Mouse (Mus musculus) hindbrain, embryonic 12.5 days (tissue): ENCODE data around the gene 5730409E04Rik. TPM values are rescaled to one million over a fixed set of nuclear protein-coding genes. Genes with fewer than 3 reads are reported as not detected.

Experiments used
- ATAC-seq: fragments of 200-750 bp; cut with Nextera tagmentation; 2 replicates; pipeline ENCODE4 v1.8.0; 2017; ENCODE audit warnings: moderate TSS enrichment; ENCODE audit not compliant: low FRiP score
- H3K27ac ChIP-seq: fragments of 300-500 bp; sonication (generic); 2 replicates; pipeline ENCODE4 v1.5.1; 2016; ENCODE audit warnings: mild to moderate bottlenecking
- H3K27me3 ChIP-seq: fragments of 300-500 bp; sonication (generic); 2 replicates; pipeline ENCODE4 v1.6.1; 2016; ENCODE audit warnings: mild to moderate bottlenecking
- H3K36me3 ChIP-seq: fragments of 300-500 bp; sonication (generic); 2 replicates; pipeline ENCODE4 v1.6.1; 2016; ENCODE audit warnings: mild to moderate bottlenecking
- H3K4me1 ChIP-seq: fragments of 300-500 bp; sonication (generic); 2 replicates; pipeline ENCODE4 v1.6.1; 2016
- H3K4me2 ChIP-seq: fragments of 300-500 bp; sonication (generic); replicated peaks from 2 replicates; pipeline ENCODE4 v1.6.1; 2016; ENCODE audit warnings: mild to moderate bottlenecking
- H3K4me3 ChIP-seq: fragments of 300-500 bp; sonication (generic); 2 replicates; pipeline ENCODE4 v1.5.1; 2016; ENCODE audit warnings: mild to moderate bottlenecking
- H3K9ac ChIP-seq: fragments of 300-500 bp; sonication (generic); 2 replicates; pipeline ENCODE4 v1.6.1; 2016; ENCODE audit warnings: mild to moderate bottlenecking, moderate library complexity
- H3K9me3 ChIP-seq: fragments of 300-500 bp; sonication (generic); replicated peaks from 2 replicates; pipeline ENCODE4 v1.6.1; 2016; ENCODE audit warnings: mild to moderate bottlenecking
- WGBS: fragments of 180-500 bp; shearing (Covaris S2); methylation state at CpG from one replicate; pipeline ENCODE4 v1.1.7; 2016; 5-methylcytosine and 5-hydroxymethylcytosine counted together
- microRNA-seq: library from miRNA; unstranded; fragments of <30 nt; microRNA quantifications from one replicate; pipeline ENCODE4, GENCODE M21; 2017
- polyA plus RNA-seq: library from polyadenylated mRNA; unstranded; fragments of >200 nt; fragmentation: Nextera tagmentation; extraction: Ambion mirVana; gene quantifications from 2 replicates; pipeline ENCODE4 v1.2.1, GENCODE M21; 2016

Gene 5730409E04Rik
- polyA plus RNA-seq, 1 experiment from 2014 or later, result 3.1 TPM

- no peak for ATAC-seq
- no peaks in the 10 kb centered on the region for H3K9me3 ChIP-seq
- no peak overlapping the region for H3K4me3 ChIP-seq
- peaks cover 17% of the 10 kb centered on the region for H3K27me3 ChIP-seq
- H3K4me2 ChIP-seq, result no peak overlapping the region
- no peak overlapping the region for H3K27ac ChIP-seq
- no peaks in the 10 kb centered on the region for H3K4me1 ChIP-seq
- no peaks in the 10 kb centered on the region for H3K36me3 ChIP-seq
- WGBS, result 52% methylated on average over 9 of the region's 9 CpGs
- H3K9ac ChIP-seq, result no peak overlapping the region
Observed at GRCm38 (mm10) chr4:126641901-126642300, 32.3 kb downstream of the 5730409E04Rik start.

GRCm38 (mm10) chr4:126643815-126644214 is 34.2 kb downstream of the 5730409E04Rik start:
- no peak overlapping the region for H3K4me2 ChIP-seq
- no peaks in the 10 kb centered on the region for H3K4me1 ChIP-seq
- H3K27ac ChIP-seq, result no peak overlapping the region
- no peak for ATAC-seq
- H3K4me3 ChIP-seq, result no peak overlapping the region
- no peaks in the 10 kb centered on the region for H3K9me3 ChIP-seq
- peaks cover 9% of the 10 kb centered on the region for H3K27me3 ChIP-seq
- WGBS, result 84% methylated on average over 4 of the region's 4 CpGs
- no peaks in the 10 kb centered on the region for H3K36me3 ChIP-seq
- no peak overlapping the region for H3K9ac ChIP-seq

DNA sequence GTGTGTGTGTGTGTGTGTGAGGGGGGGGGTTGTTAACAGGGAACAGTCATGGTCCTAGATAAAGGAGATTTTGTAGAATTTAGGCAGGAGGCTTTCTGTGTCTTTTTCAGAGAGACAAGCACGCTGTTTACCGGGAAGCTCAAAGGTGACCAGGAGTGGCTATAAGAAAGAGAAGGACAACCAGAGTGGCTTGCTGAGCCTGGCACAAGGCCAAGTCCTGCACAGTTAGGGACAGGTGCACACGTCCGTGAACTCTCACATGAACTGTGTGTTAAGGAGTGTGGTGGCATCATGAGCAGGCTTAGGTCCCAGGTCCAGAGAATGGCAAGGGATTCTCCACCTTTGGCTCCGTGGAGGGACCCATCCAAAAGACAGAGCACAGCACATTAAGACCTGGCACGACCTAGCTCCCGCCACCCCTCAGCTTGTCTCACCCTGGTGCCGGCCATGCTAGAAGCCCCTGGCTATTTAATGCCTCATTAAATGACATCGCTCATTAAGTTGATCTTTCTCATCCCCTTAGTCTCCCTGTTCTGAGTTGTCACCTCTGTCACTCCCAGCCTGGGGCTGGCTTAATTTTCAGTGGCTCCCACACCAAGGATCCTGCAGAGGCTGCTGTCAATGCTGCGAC is 34.8 kb downstream of the 5730409E04Rik start:
- H3K4me1 ChIP-seq, result no peaks in the 10 kb centered on the region
- peaks cover 5% of the 10 kb centered on the region for H3K27me3 ChIP-seq
- no peak; the same call in 1 of the 2 replicates for ATAC-seq
- WGBS, result 70% methylated on average over 10 of the region's 10 CpGs
- H3K36me3 ChIP-seq, result no peaks in the 10 kb centered on the region
- no peak overlapping the region for H3K9ac ChIP-seq
- H3K4me3 ChIP-seq, result no peak overlapping the region
- H3K4me2 ChIP-seq, result no peak overlapping the region
- no peak overlapping the region for H3K27ac ChIP-seq
- no peaks in the 10 kb centered on the region for H3K9me3 ChIP-seq

GRCm38 (mm10) chr4:126647996-126648910 is 38.6 kb downstream of the 5730409E04Rik start:
- ATAC-seq, result 0 out of 2 replicates have a peak, but pooled peaks have one; percentile 22
- no peaks in the 10 kb centered on the region for H3K36me3 ChIP-seq
- H3K9ac ChIP-seq, result no peak overlapping the region
- no peaks in the 10 kb centered on the region for H3K9me3 ChIP-seq
- H3K4me3 ChIP-seq, result no peak overlapping the region
- peaks cover 4% of the 10 kb centered on the region for H3K27me3 ChIP-seq
- H3K27ac ChIP-seq, result 0 out of 2 replicates have a peak overlapping the region, but pooled peaks have one; percentile 23
- H3K4me2 ChIP-seq, result no peak overlapping the region
- H3K4me1 ChIP-seq, result no peaks in the 10 kb centered on the region
- 43% methylated on average over 24 of the region's 24 CpGs for WGBS

DNA sequence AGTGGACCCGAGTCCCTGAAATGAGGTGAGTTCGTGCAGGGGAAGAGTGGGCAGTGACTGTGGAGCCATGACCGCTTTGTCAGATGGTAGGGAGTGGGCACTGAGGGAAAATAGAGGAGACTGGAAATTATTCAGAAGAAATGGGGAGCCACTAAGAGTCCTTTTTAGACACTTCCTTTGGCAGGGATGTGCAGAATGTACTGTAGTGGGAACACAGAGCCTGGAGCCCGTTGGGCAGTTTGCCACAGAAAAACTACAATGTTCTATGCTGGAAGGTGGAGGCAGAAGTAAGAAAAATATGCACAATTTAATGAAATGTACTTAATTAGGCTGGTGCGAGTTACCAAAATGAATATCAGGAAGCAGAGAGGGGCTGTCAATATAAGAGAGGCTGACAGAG is 43.5 kb downstream of the 5730409E04Rik start:
- 88% methylated on average over 5 of the region's 5 CpGs for WGBS

GRCm38 (mm10) chr4:126655356-126655755 is 45.7 kb downstream of the 5730409E04Rik start:
- peaks cover 16% of the 10 kb centered on the region for H3K27me3 ChIP-seq
- no peak for ATAC-seq
- H3K4me2 ChIP-seq, result no peak overlapping the region
- no peaks in the 10 kb centered on the region for H3K9me3 ChIP-seq
- 16% methylated on average over 9 of the region's 9 CpGs for WGBS
- no peak overlapping the region for H3K27ac ChIP-seq
- no peaks in the 10 kb centered on the region for H3K36me3 ChIP-seq
- no peak overlapping the region for H3K4me3 ChIP-seq
- H3K9ac ChIP-seq, result no peak overlapping the region
- H3K4me1 ChIP-seq, result no peaks in the 10 kb centered on the region

More for the DNA sequence above, 43.5 kb downstream of the 5730409E04Rik start:
- Histone ChIP-seq H3K4me1 (no peaks in the 10 kb centered on the region), H3K4me2 (no peak overlapping the region), H3K9me3 (no peaks in the 10 kb centered on the region), H3K36me3 (no peaks in the 10 kb centered on the region), H3K4me3 (no peak overlapping the region), H3K9ac (no peak overlapping the region), H3K27ac (no peak overlapping the region), H3K27me3 (peaks cover 13% of the 10 kb centered on the region)
- no peak for ATAC-seq

DNA sequence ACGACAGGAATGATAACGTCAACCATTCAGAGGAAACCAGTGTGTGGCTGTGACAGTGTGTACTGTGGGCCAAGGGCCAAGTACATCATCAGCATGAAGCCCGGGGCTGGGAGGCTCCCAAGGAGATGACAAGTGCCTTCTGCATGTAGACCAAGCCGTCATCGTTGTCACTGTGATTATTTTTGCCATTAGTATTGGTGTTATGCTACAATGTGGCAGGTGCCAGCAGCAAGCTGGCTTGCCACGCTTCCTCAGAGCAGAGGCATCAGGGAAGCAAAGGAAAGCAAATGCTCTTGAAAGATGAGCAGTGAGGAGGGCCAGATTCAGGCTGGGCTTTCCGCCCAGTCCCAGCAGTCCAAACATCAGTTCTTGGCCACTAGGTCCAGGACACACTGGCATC is 51.6 kb downstream of the 5730409E04Rik start:
- H3K4me1 ChIP-seq, result no peaks in the 10 kb centered on the region
- H3K4me3 ChIP-seq, result no peak overlapping the region
- no peak overlapping the region for H3K9ac ChIP-seq
- no peaks in the 10 kb centered on the region for H3K36me3 ChIP-seq
- peaks cover 15% of the 10 kb centered on the region; the same call in 1 of the 2 replicates for H3K27me3 ChIP-seq
- WGBS, result 77% methylated on average over 7 of the region's 7 CpGs
- no peaks in the 10 kb centered on the region for H3K9me3 ChIP-seq
- no peak overlapping the region for H3K4me2 ChIP-seq
- no peak for ATAC-seq
- no peak overlapping the region for H3K27ac ChIP-seq

Small RNA genes within 50 kb of the gene (microRNA-seq; reads per million reads assigned to microRNA genes)
- gene Mir7119, result not detected

Other genes with a start within 250 kb of the 5730409E04Rik start
- 21.6 and 22.2 TPM in 2 replicates for gene Ago3, start 180.3 kb upstream of the 5730409E04Rik start, polyA plus RNA-seq
- 15.8 and 20.5 TPM in 2 replicates for gene Ago1, start 141.2 kb upstream of the 5730409E04Rik start, polyA plus RNA-seq
- gene Ago4, start 76.3 kb upstream of the 5730409E04Rik start, polyA plus RNA-seq, result 8.0 and 8.2 TPM in 2 replicates
- 23.5 and 27.2 TPM in 2 replicates for gene Clspn, start 52.9 kb upstream of the 5730409E04Rik start, polyA plus RNA-seq
- 393 and 431 TPM in 2 replicates for gene Psmb2, start 67.8 kb downstream of the 5730409E04Rik start, polyA plus RNA-seq
- 0.77 and 0.93 TPM in 2 replicates for gene Tfap2e, start 126.4 kb downstream of the 5730409E04Rik start, polyA plus RNA-seq
- gene Ncdn, start 143.6 kb downstream of the 5730409E04Rik start, polyA plus RNA-seq, result 54.3 and 62.6 TPM in 2 replicates
- gene AU040320, start 143.7 kb downstream of the 5730409E04Rik start, polyA plus RNA-seq, result 35.3 and 38.6 TPM in 2 replicates